Mouse (Mus musculus): ENCODE measurements around the gene Stk24.

DNA sequence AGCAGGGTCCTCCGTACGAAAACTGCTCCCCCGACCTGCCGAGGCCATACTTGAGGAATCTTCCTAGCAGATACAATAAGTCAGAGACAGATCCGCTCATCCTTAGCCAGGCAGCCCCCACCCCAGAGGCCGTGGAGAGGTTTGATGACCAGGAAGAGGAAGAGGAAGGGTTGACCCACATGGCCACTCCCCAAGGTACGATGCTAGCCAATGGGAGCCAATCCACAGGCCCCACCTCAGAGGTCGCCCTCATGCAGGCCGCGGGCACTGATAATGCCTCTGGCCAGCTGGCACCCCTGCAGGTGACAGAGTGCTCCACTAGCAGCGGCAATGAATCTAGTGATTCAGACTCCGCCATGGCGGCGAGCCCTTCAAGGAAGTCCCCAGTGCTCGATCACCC, 135.7 kb downstream of the Stk24 start:
- TF ChIP-seq CTCF (IDR thresholded peaks at IDR 0.05) (no peak), EP300 (IDR thresholded peaks at IDR 0.05) (no peak)
